Mouse (Mus musculus) liver, embryonic 16.5 days (tissue): ENCODE results near the gene Tubb1. TPM values are rescaled to one million over a fixed set of nuclear protein-coding genes. Genes with fewer than 3 reads are reported as not detected.

Experiments
- ATAC-seq: fragments of 200-750 bp; cut with Nextera tagmentation; 2 replicates; pipeline ENCODE4 v1.8.0; 2017; ENCODE audit warnings: low read depth, mild to moderate bottlenecking, moderate number of reproducible peaks, moderate library complexity
- H3K27ac ChIP-seq: fragments of 300-500 bp; sonication (generic); 2 replicates; pipeline ENCODE4 v1.5.1; 2014; ENCODE audit warnings: mild to moderate bottlenecking, low read length
- H3K27me3 ChIP-seq: fragments of 300-500 bp; sonication (generic); 2 replicates; pipeline ENCODE4 v1.6.1; 2014; ENCODE audit warnings: low read depth, low read length, mixed read lengths; ENCODE audit not compliant: control insufficient read depth, insufficient read depth
- H3K36me3 ChIP-seq: fragments of 300-500 bp; sonication (generic); 2 replicates; pipeline ENCODE4 v1.6.1; 2014; ENCODE audit warnings: mild to moderate bottlenecking; ENCODE audit not compliant: control insufficient read depth, insufficient read depth
- H3K4me1 ChIP-seq: fragments of 300-500 bp; sonication (generic); 2 replicates; pipeline ENCODE4 v1.6.1; 2014; ENCODE audit warnings: low read depth, low read length, mixed read lengths; ENCODE audit not compliant: control insufficient read depth
- H3K4me2 ChIP-seq: fragments of 300-500 bp; sonication (generic); 2 replicates; pipeline ENCODE4 v1.6.1; 2014; ENCODE audit warnings: low read depth, low read length, mixed read lengths
- H3K4me3 ChIP-seq: fragments of 300-500 bp; sonication (generic); 2 replicates; pipeline ENCODE4 v1.5.1; 2014; ENCODE audit warnings: low read depth, mild to moderate bottlenecking, low read length
- H3K9ac ChIP-seq: fragments of 300-500 bp; sonication (generic); 2 replicates; pipeline ENCODE4 v1.6.1; 2014; ENCODE audit warnings: low read depth, low read length
- H3K9me3 ChIP-seq: fragments of 300-500 bp; sonication (generic); replicated peaks from 2 replicates; pipeline ENCODE4 v1.6.1; 2016; ENCODE audit warnings: low read length; ENCODE audit not compliant: control insufficient read depth
- WGBS: fragments of 180-500 bp; shearing (Covaris S2); extraction: QIAGEN DNeasy Blood & Tissue Kit; methylation state at CpG from one replicate; pipeline ENCODE4 v1.1.7; 2014; ENCODE audit not compliant: insufficient replicate concordance; 5-methylcytosine and 5-hydroxymethylcytosine counted together
- polyA plus RNA-seq: library from polyadenylated mRNA; unstranded; fragments of >200 nt; fragmentation: Nextera tagmentation; extraction: Ambion mirVana; gene quantifications from 2 replicates; pipeline ENCODE4 v1.2.1, GENCODE M21; 2015

Gene Tubb1
- polyA plus RNA-seq, 1 experiment from 2014 or later = 23.5 TPM

DNA sequence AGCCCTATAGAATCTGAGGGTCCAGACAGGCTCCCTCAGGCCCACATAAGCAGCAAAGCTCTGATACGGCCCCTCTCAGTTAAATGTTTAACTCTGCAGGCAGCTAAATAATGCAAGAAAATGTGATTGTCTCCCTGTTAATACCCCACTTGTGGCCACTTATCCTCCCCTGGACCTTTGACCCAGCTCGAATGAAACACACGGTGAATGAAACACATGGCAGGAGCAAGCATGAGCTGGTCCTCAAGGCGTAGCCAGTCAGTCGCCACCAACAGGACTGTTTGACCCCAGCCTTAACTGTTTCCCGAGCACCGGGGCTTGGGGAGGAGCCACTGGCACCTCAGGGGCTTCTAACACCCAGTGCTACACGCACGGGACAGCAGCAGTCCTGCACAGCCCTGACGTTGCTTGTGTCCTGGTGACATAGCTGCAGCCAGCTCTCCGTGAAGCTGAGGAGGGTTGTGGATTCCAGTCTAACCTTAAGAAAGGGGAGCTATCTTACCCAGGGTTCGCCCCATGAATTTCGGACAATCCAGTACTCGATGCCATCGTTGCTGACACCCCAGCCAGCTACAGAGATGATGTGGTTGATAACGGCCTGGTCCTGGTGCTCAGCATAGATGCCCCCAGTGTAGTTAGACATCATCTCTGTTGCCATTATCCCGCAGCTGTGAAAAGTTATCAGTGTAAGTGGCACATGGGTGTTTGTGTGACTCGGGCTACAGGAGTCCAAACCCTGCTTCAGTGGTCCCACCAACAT, 22.2 kb upstream of the Tubb1 start:
- H3K4me3 ChIP-seq = no peak overlapping the region
- H3K36me3 ChIP-seq = peaks cover 58% of the 10 kb centered on the region
- ATAC-seq = no peak
- H3K27me3 ChIP-seq = no peaks in the 10 kb centered on the region
- H3K9me3 ChIP-seq = no peaks in the 10 kb centered on the region
- 83% methylated on average over 18 of the region's 18 CpGs for WGBS
- H3K9ac ChIP-seq = no peak overlapping the region
- H3K4me2 ChIP-seq = no peak overlapping the region
- no peaks in the 10 kb centered on the region for H3K4me1 ChIP-seq
- no peak overlapping the region for H3K27ac ChIP-seq

DNA sequence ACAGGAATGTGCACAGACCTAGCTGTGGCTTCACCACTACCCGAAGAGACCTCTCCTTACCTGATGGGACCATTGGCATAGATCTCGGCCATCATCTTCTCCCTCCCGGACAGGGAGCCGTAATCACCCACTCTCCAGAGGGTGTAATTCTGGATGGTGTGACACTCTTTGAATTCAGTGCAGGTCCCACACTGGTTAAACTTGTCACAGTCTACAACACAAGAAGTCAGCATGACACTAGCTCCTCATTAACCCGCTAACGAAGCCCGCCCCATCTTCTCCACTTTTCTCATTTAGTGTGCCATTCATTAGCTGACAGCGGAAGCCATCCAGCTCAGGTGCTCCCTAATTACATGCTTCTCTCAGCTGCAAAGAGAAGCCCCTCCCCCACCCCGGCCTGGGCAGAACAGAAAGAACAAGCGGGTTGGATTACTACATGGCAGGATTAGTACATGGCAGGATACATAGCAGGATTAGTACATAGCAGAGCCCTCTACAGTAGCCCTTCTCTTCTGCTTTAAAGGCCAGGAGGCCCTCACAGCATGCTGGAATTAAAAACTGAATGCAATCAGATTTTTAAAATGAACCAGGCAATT, 21.4 kb upstream of the Tubb1 start:
- Histone ChIP-seq H3K36me3 (peaks cover 57% of the 10 kb centered on the region), H3K4me1 (no peaks in the 10 kb centered on the region), H3K9ac (no peak overlapping the region), H3K4me3 (no peak overlapping the region), H3K27ac (no peak overlapping the region), H3K27me3 (no peaks in the 10 kb centered on the region), H3K9me3 (no peaks in the 10 kb centered on the region), H3K4me2 (no peak overlapping the region)
- WGBS = 82% methylated on average over 10 of the region's 10 CpGs
- ATAC-seq = no peak

DNA sequence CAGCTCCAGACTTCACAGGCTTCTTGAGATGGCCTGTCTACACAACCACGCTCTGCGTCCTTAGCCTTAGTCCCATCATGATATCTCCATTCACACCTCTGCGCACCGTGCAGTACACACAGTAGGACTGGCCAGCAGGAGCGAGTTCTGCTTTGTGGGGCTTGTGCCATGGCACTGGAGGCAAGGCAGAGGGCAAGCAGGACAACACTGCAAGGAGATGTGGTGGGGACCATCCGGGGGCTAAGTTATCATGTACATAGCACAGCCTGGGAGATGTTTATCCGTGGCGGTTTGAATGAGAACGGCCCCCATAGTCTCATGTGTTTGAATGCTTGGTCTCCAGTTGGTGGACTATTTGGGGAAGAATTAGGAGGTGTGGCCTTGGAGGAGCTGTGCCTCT, 15.6 kb upstream of the Tubb1 start:
- Histone ChIP-seq H3K9me3 (no peaks in the 10 kb centered on the region), H3K4me2 (no peak overlapping the region), H3K36me3 (peaks cover 5% of the 10 kb centered on the region), H3K9ac (no peak overlapping the region), H3K27ac (no peak overlapping the region), H3K27me3 (no peaks in the 10 kb centered on the region), H3K4me3 (no peak overlapping the region), H3K4me1 (peaks cover 33% of the 10 kb centered on the region)
- 85% methylated on average over 9 of the region's 9 CpGs for WGBS
- no peak for ATAC-seq

DNA sequence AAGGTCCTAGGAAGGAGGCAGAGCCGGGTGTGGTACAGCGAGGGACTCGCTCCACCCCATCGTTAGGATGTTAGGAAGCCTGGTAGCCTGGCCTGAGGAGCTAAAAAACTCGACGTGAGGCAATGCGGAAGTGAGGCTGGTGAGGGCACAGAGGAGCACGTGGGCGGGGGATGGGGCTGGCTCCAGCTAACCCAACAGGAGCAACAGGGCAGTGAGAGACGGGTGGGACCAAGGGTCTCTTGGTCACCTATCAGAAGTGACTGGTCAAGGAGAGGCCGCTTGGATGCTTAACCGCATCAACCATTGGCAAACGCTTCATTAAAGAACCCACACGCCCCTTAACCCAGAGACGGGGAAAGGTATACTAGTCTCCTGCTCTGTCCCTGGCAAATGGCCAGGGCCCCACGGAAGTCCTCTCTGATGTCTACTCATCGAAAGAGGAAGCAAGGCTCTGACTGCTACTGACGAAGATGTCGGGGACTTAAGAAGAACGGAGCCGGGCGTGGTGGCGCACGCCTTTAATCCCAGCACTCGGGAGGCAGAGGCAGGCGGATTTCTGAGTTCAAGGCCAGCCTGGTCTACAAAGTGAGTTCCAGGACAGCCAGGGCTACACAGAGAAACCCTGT, 14.3 kb upstream of the Tubb1 start:
- H3K36me3 ChIP-seq = peaks cover 5% of the 10 kb centered on the region
- no peak overlapping the region for H3K4me3 ChIP-seq
- H3K27me3 ChIP-seq = no peaks in the 10 kb centered on the region
- no peak overlapping the region for H3K27ac ChIP-seq
- H3K9ac ChIP-seq = no peak overlapping the region
- no peak overlapping the region for H3K4me2 ChIP-seq
- ATAC-seq = no peak
- H3K9me3 ChIP-seq = no peaks in the 10 kb centered on the region
- H3K4me1 ChIP-seq = peaks cover 33% of the 10 kb centered on the region
- WGBS = 68% methylated on average over 26 of the region's 26 CpGs

DNA sequence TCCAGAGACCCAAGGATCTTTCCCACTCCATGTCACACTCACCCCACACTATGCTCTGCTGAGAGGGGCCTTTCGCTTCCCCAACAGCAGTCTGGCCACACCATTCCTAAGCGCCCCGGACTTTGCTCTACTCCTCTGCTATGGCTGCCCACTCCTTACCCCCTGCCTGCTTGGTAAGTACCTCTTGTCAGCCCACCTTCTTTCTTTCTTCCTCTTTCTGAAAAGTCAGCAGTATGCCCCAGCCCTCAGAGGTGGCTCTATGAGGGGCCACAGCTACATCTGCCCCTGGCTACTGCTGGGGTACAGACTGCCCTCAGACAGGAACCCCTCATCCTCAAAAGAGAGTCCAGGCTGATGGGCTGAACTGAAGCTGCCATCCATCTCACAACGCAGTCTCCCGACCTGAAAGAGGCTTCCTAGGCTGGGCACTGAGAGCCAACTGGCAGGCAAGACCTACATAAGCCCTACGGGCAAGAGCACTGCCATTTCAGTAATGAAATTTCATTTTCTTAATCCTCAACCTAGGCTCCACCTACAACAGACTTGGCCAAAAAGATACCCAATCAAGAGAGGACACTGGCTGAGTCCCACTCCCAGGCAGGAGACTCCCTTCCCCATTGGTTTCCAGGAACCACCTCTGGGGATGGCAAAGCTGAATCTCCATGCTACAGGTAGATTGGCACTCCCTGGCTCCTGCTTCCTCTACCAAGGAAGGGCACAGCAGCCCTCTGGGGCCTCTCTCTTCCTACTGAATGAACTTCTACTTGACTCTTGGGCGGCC, 13.4 kb upstream of the Tubb1 start:
- Histone ChIP-seq H3K27me3 (no peaks in the 10 kb centered on the region), H3K4me1 (peaks cover 33% of the 10 kb centered on the region), H3K27ac (peak overlapping the region; percentile 21; the same call in 1 of the 2 replicates), H3K4me2 (peak overlapping the region; percentile 12), H3K4me3 (peak overlapping the region; percentile 70), H3K9ac (no peak overlapping the region), H3K9me3 (no peaks in the 10 kb centered on the region), H3K36me3 (peaks cover 5% of the 10 kb centered on the region; the same call in 1 of the 2 replicates)
- WGBS = 83% methylated on average over 7 of the region's 7 CpGs
- no peak for ATAC-seq

DNA sequence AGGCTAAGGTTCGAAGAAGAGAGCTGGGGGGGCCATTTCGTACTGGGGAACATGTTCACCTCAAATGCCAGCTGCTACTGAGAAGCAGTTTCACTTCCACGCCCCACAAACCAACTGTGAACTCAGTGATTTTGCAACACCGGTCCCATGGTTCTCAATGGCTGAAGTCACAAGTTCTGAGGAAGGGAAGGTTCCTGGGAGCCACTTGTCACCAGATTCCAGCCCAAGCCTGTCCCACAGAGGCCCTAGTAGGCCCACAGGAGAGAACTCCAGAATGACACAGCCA, 12.9 kb upstream of the Tubb1 start:
- H3K36me3 ChIP-seq = peaks cover 5% of the 10 kb centered on the region; the same call in 1 of the 2 replicates
- no peak for ATAC-seq
- peaks cover 33% of the 10 kb centered on the region for H3K4me1 ChIP-seq
- no peaks in the 10 kb centered on the region for H3K27me3 ChIP-seq
- H3K9me3 ChIP-seq = no peaks in the 10 kb centered on the region
- peak overlapping the region; percentile 92 for H3K4me2 ChIP-seq
- H3K4me3 ChIP-seq = peak overlapping the region; percentile 70
- WGBS = 64% methylated on average over 4 of the region's 4 CpGs
- H3K9ac ChIP-seq = peak overlapping the region; percentile 76
- H3K27ac ChIP-seq = peak overlapping the region; percentile 70

DNA sequence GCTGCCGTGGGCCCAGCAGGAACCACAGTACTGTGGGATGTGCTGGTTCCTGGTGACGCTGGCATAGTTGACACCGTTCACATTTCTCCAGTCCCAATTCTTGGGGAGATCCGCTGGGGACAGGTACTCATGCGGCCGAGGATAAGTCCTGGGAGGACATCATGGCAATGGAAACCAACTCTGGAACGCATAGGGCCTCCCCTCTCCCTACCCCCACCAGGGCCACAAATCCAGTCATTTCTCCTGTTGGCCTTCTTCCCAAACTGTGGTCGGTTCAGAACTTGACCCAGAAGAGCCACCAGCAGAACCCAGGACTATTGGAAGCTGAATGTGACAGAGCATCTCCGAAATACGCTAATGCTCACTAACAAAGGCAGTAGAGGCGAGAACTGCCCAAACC, 12.3 kb upstream of the Tubb1 start:
- Histone ChIP-seq H3K27ac (peak overlapping the region; percentile 70), H3K27me3 (no peaks in the 10 kb centered on the region), H3K4me3 (peak overlapping the region; percentile 70), H3K36me3 (peaks cover 4% of the 10 kb centered on the region; the same call in 1 of the 2 replicates), H3K4me2 (peak overlapping the region; percentile 92), H3K4me1 (peaks cover 33% of the 10 kb centered on the region), H3K9ac (peak overlapping the region; percentile 76), H3K9me3 (no peaks in the 10 kb centered on the region)
- ATAC-seq = no peak
- WGBS = 60% methylated on average over 11 of the region's 11 CpGs

DNA sequence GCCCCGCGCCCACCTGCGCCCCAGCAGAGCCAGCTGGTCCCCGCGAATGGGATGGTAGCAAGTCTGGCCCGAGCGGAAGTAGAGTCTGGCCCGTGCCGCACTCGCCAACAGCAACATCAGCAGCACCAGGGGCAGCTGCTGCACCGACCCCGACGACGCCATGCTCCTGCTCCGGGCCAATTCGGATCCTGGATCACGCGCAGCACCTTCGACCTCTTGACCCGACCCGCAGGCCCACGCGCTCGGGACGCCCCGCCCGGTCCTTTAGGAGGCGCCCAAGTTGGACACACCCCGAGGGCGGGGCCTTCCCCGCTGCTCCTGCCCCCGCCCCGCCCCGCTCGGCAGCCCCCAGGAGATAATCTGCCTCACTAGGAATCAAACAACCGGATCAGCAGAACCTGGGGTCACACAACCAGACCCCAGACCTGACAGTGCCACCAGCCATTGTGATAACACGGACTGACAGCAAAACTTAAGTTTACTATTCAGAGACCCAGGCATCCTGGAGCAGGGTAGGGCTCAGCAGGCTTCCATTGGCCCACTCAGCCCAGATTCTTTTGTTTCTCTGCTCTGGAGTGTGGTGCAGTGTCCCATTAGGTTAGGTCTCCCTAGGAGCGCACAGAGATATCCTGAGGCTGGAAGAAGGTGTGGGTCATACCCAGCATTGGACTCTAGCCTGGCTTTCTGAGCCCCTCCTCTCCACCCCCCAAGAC, 11.6 kb upstream of the Tubb1 start, which contains the start of gene Ctsz:
Gene Ctsz (minus strand): TSS at position 303 of the 713 bp plus-strand sequence.
- H3K27ac ChIP-seq = peak within 1 kb of the TSS; percentile 70
- under 1% methylated on average over 37 of the region's 38 CpGs for WGBS

More for the DNA sequence above, 11.6 kb upstream of the Tubb1 start, which contains the start of gene Ctsz:
- peak within 1 kb of the TSS; percentile 76 for H3K9ac ChIP-seq
- H3K4me1 ChIP-seq = peaks cover 33% of the 10 kb centered on the region
- H3K4me2 ChIP-seq = peak within 1 kb of the TSS; percentile 92
- peak within 1 kb of the TSS; percentile 70 for H3K4me3 ChIP-seq
- peak; percentile 87 for ATAC-seq
- H3K9me3 ChIP-seq = no peaks in the 10 kb centered on the region
- H3K36me3 ChIP-seq = no peaks in the 10 kb centered on the region
- no peaks in the 10 kb centered on the region for H3K27me3 ChIP-seq
